Mouse (Mus musculus): ENCODE results near the gene Tnfrsf13c. TPM values are rescaled to one million over a fixed set of nuclear protein-coding genes. Genes with fewer than 3 reads are reported as not detected.
A peak's percentile ranks its signal among the peaks of the same experiment; 100 is the strongest.
"Not testable (repeated sequence)": the region's sequence is repeated elsewhere in the genome, so short reads cannot be mapped to it uniquely, and the experiment has no call there.

Tnfrsf13c gene
- total RNA-seq (2021): not detected
- long read RNA-seq, experiment 1: 0 reads
- long read RNA-seq, experiment 2: 0 reads

GRCm38 (mm10) chr15:82223657-82224601 is at the start of gene Tnfrsf13c:
TSS of gene Tnfrsf13c (minus strand) at chr15:82224369.
- DNase-seq: peak; percentile 62
- intact Hi-C loops (cut with DNase I; ENCODE audit: low total_unique reads): no loop called here

GRCm38 (mm10) chr15:82272295-82272694 is 48.1 kb upstream of the Tnfrsf13c start:
- intact Hi-C loops (cut with DNase I; ENCODE audit: low total_unique reads): loop anchor here (5.0 kb wide), 1 partner anchor 145 kb away; no protein-coding TSS in a partner anchor
- no peak for DNase-seq

GRCm38 (mm10) chr15:82271201-82271600 is 47.0 kb upstream of the Tnfrsf13c start:
- intact Hi-C loops (cut with DNase I; ENCODE audit: low total_unique reads): loop anchor here (5.0 kb wide), 1 partner anchor 146 kb away; no protein-coding TSS in a partner anchor

GRCm38 (mm10) chr15:82268783-82269182 is 44.6 kb upstream of the Tnfrsf13c start:
- no peak for DNase-seq
- intact Hi-C loops (cut with DNase I; ENCODE audit: low total_unique reads): no loop called here

More at GRCm38 (mm10) chr15:82271201-82271600, 47.0 kb upstream of the Tnfrsf13c start:
- peak; percentile 75 for DNase-seq

- no peak for DNase-seq
- intact Hi-C loops (cut with DNase I; ENCODE audit: low total_unique reads): no loop called here
Observed at GRCm38 (mm10) chr15:82268185-82268584, 44.0 kb upstream of the Tnfrsf13c start.

GRCm38 (mm10) chr15:82266356-82266755 is 42.2 kb upstream of the Tnfrsf13c start:
- intact Hi-C loops (cut with DNase I; ENCODE audit: low total_unique reads): no loop called here
- peak; percentile 53 for DNase-seq

GRCm38 (mm10) chr15:82259510-82259909 is 35.3 kb upstream of the Tnfrsf13c start:
- intact Hi-C loops (cut with DNase I; ENCODE audit: low total_unique reads): no loop called here
- peak; percentile 66 for DNase-seq

GRCm38 (mm10) chr15:82255944-82256383 is 31.8 kb upstream of the Tnfrsf13c start:
- intact Hi-C loops (cut with DNase I; ENCODE audit: low total_unique reads): no loop called here
- no peak for DNase-seq

GRCm38 (mm10) chr15:82255248-82255647 is 31.1 kb upstream of the Tnfrsf13c start:
- intact Hi-C loops (cut with DNase I; ENCODE audit: low total_unique reads): no loop called here

GRCm38 (mm10) chr15:82252097-82252496 is 27.9 kb upstream of the Tnfrsf13c start, which contains the start of gene 1500009C09Rik:
TSS of gene 1500009C09Rik (plus strand) at chr15:82252397.
- no peak for DNase-seq
- intact Hi-C loops (cut with DNase I; ENCODE audit: low total_unique reads): no loop called here

More at GRCm38 (mm10) chr15:82255248-82255647, 31.1 kb upstream of the Tnfrsf13c start:
- DNase-seq: no peak

GRCm38 (mm10) chr15:82251579-82251978 is 27.4 kb upstream of the Tnfrsf13c start:
- intact Hi-C loops (cut with DNase I; ENCODE audit: low total_unique reads): no loop called here
- no peak for DNase-seq

GRCm38 (mm10) chr15:82247131-82247776 is 23.1 kb upstream of the Tnfrsf13c start:
- no peak for DNase-seq
- intact Hi-C loops (cut with DNase I; ENCODE audit: low total_unique reads): no loop called here

GRCm38 (mm10) chr15:82244805-82245161 is 20.6 kb upstream of the Tnfrsf13c start:
- DNase-seq; intact Hi-C loops (cut with DNase I; ENCODE audit: low total_unique reads): not testable (repeated sequence)

GRCm38 (mm10) chr15:82244115-82244804 is 20.1 kb upstream of the Tnfrsf13c start, which contains the start of gene Cenpm:
TSS of gene Cenpm (minus strand) at chr15:82244748.
- intact Hi-C loops (cut with DNase I; ENCODE audit: low total_unique reads): no loop called here
- peak; percentile 92 for DNase-seq

- no peak for DNase-seq
- intact Hi-C loops (cut with DNase I; ENCODE audit: low total_unique reads): no loop called here
Observed at GRCm38 (mm10) chr15:82243742-82244114, 19.6 kb upstream of the Tnfrsf13c start.

GRCm38 (mm10) chr15:82243311-82243710 is 19.1 kb upstream of the Tnfrsf13c start:
- intact Hi-C loops (cut with DNase I; ENCODE audit: low total_unique reads): no loop called here
- DNase-seq: no peak

GRCm38 (mm10) chr15:82236565-82236964 is 12.4 kb upstream of the Tnfrsf13c start:
- peak; percentile 68 for DNase-seq
- intact Hi-C loops (cut with DNase I; ENCODE audit: low total_unique reads): loop anchor here (5.0 kb wide), 1 partner anchor 94 kb away; no protein-coding TSS in a partner anchor

GRCm38 (mm10) chr15:82235661-82236060 is 11.5 kb upstream of the Tnfrsf13c start:
- intact Hi-C loops (cut with DNase I; ENCODE audit: low total_unique reads): loop anchor here (2.0 to 5.0 kb wide), 2 partner anchors 93 to 167 kb away; partner anchors contain the start of gene Mei1
- no peak for DNase-seq

GRCm38 (mm10) chr15:82232651-82233050 is 8.5 kb upstream of the Tnfrsf13c start:
- intact Hi-C loops (cut with DNase I; ENCODE audit: low total_unique reads): no loop called here
- no peak for DNase-seq

All from gastrocnemius, postnatal 14 days (tissue).